Mouse (Mus musculus) urinary bladder, postnatal 25 days (tissue): ENCODE results near the gene Naga.

Experiments
- DNase-seq: peaks from one replicate; pipeline ENCODE4 v3.0.0; 2022; ENCODE audit warnings: low spot score

The Naga gene

GRCm38 (mm10) chr15:82337875-82338274 lies 850 bp downstream of the Naga start:
- no peak for DNase-seq

- no peak for DNase-seq
These were observed 2.1 kb downstream of the Naga start for GRCm38 (mm10) chr15:82336629-82337028.

GRCm38 (mm10) chr15:82335194-82335593 lies 3.5 kb downstream of the Naga start:
- no peak for DNase-seq

GRCm38 (mm10) chr15:82325382-82325781 lies 13.3 kb downstream of the Naga start:
- no peak for DNase-seq

GRCm38 (mm10) chr15:82322195-82322594 lies 16.5 kb downstream of the Naga start:
- DNase-seq: no peak

GRCm38 (mm10) chr15:82319613-82320012 lies 19.1 kb downstream of the Naga start:
- no peak for DNase-seq

- no peak for DNase-seq
These were observed 20.9 kb downstream of the Naga start for GRCm38 (mm10) chr15:82317839-82318238.

GRCm38 (mm10) chr15:82308416-82308815 lies 30.3 kb downstream of the Naga start:
- DNase-seq: no peak

- DNase-seq: no peak
These were observed 31.6 kb downstream of the Naga start for GRCm38 (mm10) chr15:82307107-82307506.

- DNase-seq: no peak
These were observed 39.8 kb downstream of the Naga start, which contains the start of gene Wbp2nl for GRCm38 (mm10) chr15:82298764-82299561. TSS of gene Wbp2nl (plus strand) at chr15:82298954.

- no peak for DNase-seq
These were observed 44.7 kb downstream of the Naga start for GRCm38 (mm10) chr15:82294059-82294458.

GRCm38 (mm10) chr15:82293271-82293711 lies 45.4 kb downstream of the Naga start:
- no peak for DNase-seq

- no peak for DNase-seq
These were observed 45.9 kb downstream of the Naga start for GRCm38 (mm10) chr15:82292851-82293250.

- DNase-seq: no peak
These were observed 48.5 kb downstream of the Naga start for GRCm38 (mm10) chr15:82290252-82290651.

- no peak for DNase-seq
These were observed 52.6 kb downstream of the Naga start for GRCm38 (mm10) chr15:82286157-82286556.

- DNase-seq: no peak
These were observed 58.1 kb downstream of the Naga start for GRCm38 (mm10) chr15:82280638-82281037.
